Mouse (Mus musculus): ENCODE results near the gene Gm10300. TPM values are rescaled to one million over a fixed set of nuclear protein-coding genes. Genes with fewer than 3 reads are reported as not detected.

Gene Gm10300
- polyA plus RNA-seq, 1 experiment: 0.02 TPM

GRCm38 (mm10) chr4:132075796-132076195, 1.3 kb downstream of the Gm10300 start:
- TF ChIP-seq MYOD1 (IDR thresholded peaks at IDR 0.05; ENCODE audit: control insufficient read depth in 1 of 3, insufficient read length in 2 of 3, low read depth in 2 of 3): no peak
- no peak for TF ChIP-seq E2F4 (IDR thresholded peaks at IDR 0.05; ENCODE audit: insufficient read depth)
- no peak for TF ChIP-seq SRF (IDR thresholded peaks at IDR 0.05; ENCODE audit: control insufficient read depth, insufficient read length, low read depth)
- TF ChIP-seq REST (IDR thresholded peaks at IDR 0.05; ENCODE audit: insufficient read depth, insufficient read length): no peak
- TF ChIP-seq TCF3 (IDR thresholded peaks at IDR 0.05; ENCODE audit: insufficient read length, low read depth): no peak
- TF ChIP-seq USF1 (IDR thresholded peaks at IDR 0.05; ENCODE audit: low read depth): no peak
- TF ChIP-seq MYOG (IDR thresholded peaks at IDR 0.05; ENCODE audit: control insufficient read depth in 1 of 3, insufficient read depth in 1 of 3, insufficient read length in 2 of 3, low read depth in 2 of 3): no peak
- no peak for TF ChIP-seq TCF12 (IDR thresholded peaks at IDR 0.05; ENCODE audit: insufficient read depth, poor library complexity, severe bottlenecking)
- TF ChIP-seq POLR2AphosphoS2 (IDR thresholded peaks at IDR 0.05; ENCODE audit: insufficient read length, low read depth): no peak
- no peak for TF ChIP-seq CEBPB (IDR thresholded peaks at IDR 0.05; ENCODE audit: insufficient read depth, poor library complexity, severe bottlenecking)
- no peak for TF ChIP-seq MAX (IDR thresholded peaks at IDR 0.05; ENCODE audit: low read depth)
- no peak for TF ChIP-seq POLR2A (IDR thresholded peaks at IDR 0.05; ENCODE audit: insufficient read length, low read depth)
- no peaks in the 10 kb centered on the region for H3K79me2 ChIP-seq (ENCODE audit: control insufficient read depth, insufficient read depth)
- no peaks in the 10 kb centered on the region for H3K27me3 ChIP-seq (ENCODE audit: control insufficient read depth, insufficient read depth, insufficient read length)
- H3ac ChIP-seq (ENCODE audit: control insufficient read depth, insufficient read length): no peak overlapping the region
- H3K4me3 ChIP-seq: peak overlapping the region; percentile 44
- no peaks in the 10 kb centered on the region for H3K36me3 ChIP-seq (ENCODE audit: control insufficient read depth, insufficient read depth)
- peak overlapping the region; percentile 92 for H3K4me2 ChIP-seq (ENCODE audit: low read depth)

GRCm38 (mm10) chr4:132076480-132077405, 2.2 kb downstream of the Gm10300 start:
- peak overlapping the region; percentile 57 for H3K4me2 ChIP-seq (ENCODE audit: low read depth)
- no peaks in the 10 kb centered on the region for H3K79me2 ChIP-seq (ENCODE audit: control insufficient read depth, insufficient read depth)
- TF ChIP-seq USF1 (IDR thresholded peaks at IDR 0.05; ENCODE audit: low read depth): no peak
- TF ChIP-seq REST (IDR thresholded peaks at IDR 0.05; ENCODE audit: insufficient read depth, insufficient read length): no peak
- TF ChIP-seq SRF (IDR thresholded peaks at IDR 0.05; ENCODE audit: control insufficient read depth, insufficient read length, low read depth): no peak
- no peak for TF ChIP-seq MYOG (IDR thresholded peaks at IDR 0.05; ENCODE audit: control insufficient read depth in 1 of 3, insufficient read depth in 1 of 3, insufficient read length in 2 of 3, low read depth in 2 of 3)
- no peak for TF ChIP-seq E2F4 (IDR thresholded peaks at IDR 0.05; ENCODE audit: insufficient read depth)
- no peak for TF ChIP-seq POLR2AphosphoS2 (IDR thresholded peaks at IDR 0.05; ENCODE audit: insufficient read length, low read depth)
- TF ChIP-seq MAX (IDR thresholded peaks at IDR 0.05; ENCODE audit: low read depth): no peak
- TF ChIP-seq TCF12 (IDR thresholded peaks at IDR 0.05; ENCODE audit: insufficient read depth, poor library complexity, severe bottlenecking): no peak
- TF ChIP-seq MYOD1 (IDR thresholded peaks at IDR 0.05; ENCODE audit: control insufficient read depth in 1 of 3, insufficient read length in 2 of 3, low read depth in 2 of 3): no peak
- TF ChIP-seq TCF3 (IDR thresholded peaks at IDR 0.05; ENCODE audit: insufficient read length, low read depth): no peak
- no peak for TF ChIP-seq POLR2A (IDR thresholded peaks at IDR 0.05; ENCODE audit: insufficient read length, low read depth)
- no peak for TF ChIP-seq CEBPB (IDR thresholded peaks at IDR 0.05; ENCODE audit: insufficient read depth, poor library complexity, severe bottlenecking)
- no peak overlapping the region for H3K4me3 ChIP-seq
- H3K36me3 ChIP-seq (ENCODE audit: control insufficient read depth, insufficient read depth): no peaks in the 10 kb centered on the region
- H3ac ChIP-seq (ENCODE audit: control insufficient read depth, insufficient read length): no peak overlapping the region
- H3K27me3 ChIP-seq (ENCODE audit: control insufficient read depth, insufficient read depth, insufficient read length): no peaks in the 10 kb centered on the region

- Histone ChIP-seq H3ac (ENCODE audit: control insufficient read depth, insufficient read length) (no peak overlapping the region), H3K4me2 (ENCODE audit: low read depth) (no peak overlapping the region), H3K79me2 (ENCODE audit: control insufficient read depth, insufficient read depth) (no peaks in the 10 kb centered on the region), H3K27me3 (ENCODE audit: control insufficient read depth, insufficient read depth, insufficient read length) (no peaks in the 10 kb centered on the region), H3K36me3 (ENCODE audit: control insufficient read depth, insufficient read depth) (no peaks in the 10 kb centered on the region), H3K4me3 (no peak overlapping the region)
- TF ChIP-seq CEBPB (IDR thresholded peaks at IDR 0.05; ENCODE audit: insufficient read depth, poor library complexity, severe bottlenecking): no peak
- no peak for TF ChIP-seq MAX (IDR thresholded peaks at IDR 0.05; ENCODE audit: low read depth)
- TF ChIP-seq POLR2A (IDR thresholded peaks at IDR 0.05; ENCODE audit: insufficient read length, low read depth): no peak
- no peak for TF ChIP-seq SRF (IDR thresholded peaks at IDR 0.05; ENCODE audit: control insufficient read depth, insufficient read length, low read depth)
- no peak for TF ChIP-seq E2F4 (IDR thresholded peaks at IDR 0.05; ENCODE audit: insufficient read depth)
- no peak for TF ChIP-seq MYOG (IDR thresholded peaks at IDR 0.05; ENCODE audit: control insufficient read depth in 1 of 3, insufficient read depth in 1 of 3, insufficient read length in 2 of 3, low read depth in 2 of 3)
- no peak for TF ChIP-seq USF1 (IDR thresholded peaks at IDR 0.05; ENCODE audit: low read depth)
- TF ChIP-seq TCF3 (IDR thresholded peaks at IDR 0.05; ENCODE audit: insufficient read length, low read depth): no peak
- TF ChIP-seq MYOD1 (IDR thresholded peaks at IDR 0.05; ENCODE audit: control insufficient read depth in 1 of 3, insufficient read length in 2 of 3, low read depth in 2 of 3): no peak
- no peak for TF ChIP-seq POLR2AphosphoS2 (IDR thresholded peaks at IDR 0.05; ENCODE audit: insufficient read length, low read depth)
- TF ChIP-seq TCF12 (IDR thresholded peaks at IDR 0.05; ENCODE audit: insufficient read depth, poor library complexity, severe bottlenecking): no peak
- no peak for TF ChIP-seq REST (IDR thresholded peaks at IDR 0.05; ENCODE audit: insufficient read depth, insufficient read length)
Observed at GRCm38 (mm10) chr4:132077445-132077844, 2.9 kb downstream of the Gm10300 start.

- Histone ChIP-seq H3K79me2 (ENCODE audit: control insufficient read depth, insufficient read depth) (no peaks in the 10 kb centered on the region), H3K36me3 (ENCODE audit: control insufficient read depth, insufficient read depth) (no peaks in the 10 kb centered on the region), H3K27me3 (ENCODE audit: control insufficient read depth, insufficient read depth, insufficient read length) (no peaks in the 10 kb centered on the region), H3K4me3 (no peak overlapping the region), H3K4me2 (ENCODE audit: low read depth) (no peak overlapping the region), H3ac (ENCODE audit: control insufficient read depth, insufficient read length) (no peak overlapping the region)
- TF ChIP-seq POLR2A (IDR thresholded peaks at IDR 0.05; ENCODE audit: insufficient read length, low read depth) (no peak), MYOD1 (IDR thresholded peaks at IDR 0.05; ENCODE audit: control insufficient read depth in 1 of 3, insufficient read length in 2 of 3, low read depth in 2 of 3) (no peak), SRF (IDR thresholded peaks at IDR 0.05; ENCODE audit: control insufficient read depth, insufficient read length, low read depth) (no peak), CEBPB (IDR thresholded peaks at IDR 0.05; ENCODE audit: insufficient read depth, poor library complexity, severe bottlenecking) (peak; percentile 62; the same call in 1 of the 2 replicates)
Observed at GRCm38 (mm10) chr4:132078296-132078714, 3.8 kb downstream of the Gm10300 start.

All from myocyte (in vitro differentiated cells).